In genomic region chr5:117481162-117481561, GRCm38 (mm10) we compare ENCODE assay signal across 22 mouse cellular contexts.
"Had no signal": no experiment of that assay in that cellular context is flagged by ENCODE, and none has a peak within 500 bp of the region (broad histone marks: within the 10 kb centered on the region; RNA-seq: fewer than 3 reads in every experiment).

No protein-coding gene starts in this region.

- H3K9me3 ChIP-seq: limb, embryonic 10.5 days; limb, embryonic 13.5 days; liver, embryonic 12.5 days; liver, embryonic 15.5 days; lung, embryonic 15.5 days; megakaryocyte, embryonic 14.5 days; neural tube, embryonic 12.5 days; neural tube, embryonic 15.5 days; stomach, embryonic 15.5 days had no signal

- H3K27ac ChIP-seq: layer of hippocampus, adult 2 months; limb, embryonic 10.5 days; limb, embryonic 13.5 days; liver, embryonic 12.5 days; liver, embryonic 15.5 days; lung, embryonic 15.5 days; neural tube, embryonic 12.5 days; neural tube, embryonic 15.5 days; stomach, embryonic 15.5 days had no signal

- H3K4me1 ChIP-seq: limb, embryonic 10.5 days; limb, embryonic 13.5 days; liver, embryonic 12.5 days; liver, embryonic 15.5 days; lung, embryonic 15.5 days; megakaryocyte, embryonic 14.5 days; neural tube, embryonic 12.5 days; neural tube, embryonic 15.5 days; stomach, embryonic 15.5 days had no signal

- DNase-seq: kidney, adult 18-20 months; kidney, adult 9 months; kidney, postnatal 14 days; layer of hippocampus, adult 9-11 months; liver; lung, adult 18-20 months; lung, postnatal 10 days; lung, postnatal 36 days; midbrain, embryonic 14.5 days; thymus, adult 18-20 months; thymus, postnatal 36 days had no signal

- H3K36me3 ChIP-seq: limb, embryonic 10.5 days; limb, embryonic 13.5 days; liver, embryonic 12.5 days; liver, embryonic 15.5 days; lung, embryonic 15.5 days; neural tube, embryonic 12.5 days; neural tube, embryonic 15.5 days; stomach, embryonic 15.5 days had no signal

- H3K27me3 ChIP-seq: limb, embryonic 13.5 days; liver, embryonic 12.5 days; liver, embryonic 15.5 days; lung, embryonic 15.5 days; neural tube, embryonic 12.5 days; neural tube, embryonic 15.5 days; stomach, embryonic 15.5 days had no signal

- H3K9ac ChIP-seq: limb, embryonic 13.5 days; liver, embryonic 12.5 days; liver, embryonic 15.5 days; lung, embryonic 15.5 days; neural tube, embryonic 12.5 days; neural tube, embryonic 15.5 days; stomach, embryonic 15.5 days had no signal

- ATAC-seq: liver, embryonic 12.5 days had no signal

- H3K4me3 ChIP-seq: layer of hippocampus, adult 2 months; limb, embryonic 10.5 days; limb, embryonic 13.5 days; liver, embryonic 12.5 days; liver, embryonic 15.5 days; lung, embryonic 15.5 days; megakaryocyte, embryonic 14.5 days; neural tube, embryonic 12.5 days; neural tube, embryonic 15.5 days; stomach, embryonic 15.5 days had no signal

- H3K4me2 ChIP-seq: limb, embryonic 13.5 days; liver, embryonic 12.5 days; liver, embryonic 15.5 days; lung, embryonic 15.5 days; midbrain, embryonic 11.5 days; neural tube, embryonic 12.5 days; neural tube, embryonic 15.5 days; stomach, embryonic 15.5 days had no signal
